Mouse (Mus musculus) inflammation-experienced regulatory T-cells, adult 16 weeks (primary cell): ENCODE data around the gene Cnnm3. TPM values are rescaled to one million over a fixed set of nuclear protein-coding genes. Genes with fewer than 3 reads are reported as not detected.

Source experiments
- polyA plus RNA-seq: library from polyadenylated mRNA; unstranded; fragments of 100-300 nt; shearing (Covaris generic); gene quantifications from one replicate; pipeline ENCODE4 v1.2.1, GENCODE M21; 2017

Cnnm3 gene
- 3.3 TPM for polyA plus RNA-seq

DNA sequence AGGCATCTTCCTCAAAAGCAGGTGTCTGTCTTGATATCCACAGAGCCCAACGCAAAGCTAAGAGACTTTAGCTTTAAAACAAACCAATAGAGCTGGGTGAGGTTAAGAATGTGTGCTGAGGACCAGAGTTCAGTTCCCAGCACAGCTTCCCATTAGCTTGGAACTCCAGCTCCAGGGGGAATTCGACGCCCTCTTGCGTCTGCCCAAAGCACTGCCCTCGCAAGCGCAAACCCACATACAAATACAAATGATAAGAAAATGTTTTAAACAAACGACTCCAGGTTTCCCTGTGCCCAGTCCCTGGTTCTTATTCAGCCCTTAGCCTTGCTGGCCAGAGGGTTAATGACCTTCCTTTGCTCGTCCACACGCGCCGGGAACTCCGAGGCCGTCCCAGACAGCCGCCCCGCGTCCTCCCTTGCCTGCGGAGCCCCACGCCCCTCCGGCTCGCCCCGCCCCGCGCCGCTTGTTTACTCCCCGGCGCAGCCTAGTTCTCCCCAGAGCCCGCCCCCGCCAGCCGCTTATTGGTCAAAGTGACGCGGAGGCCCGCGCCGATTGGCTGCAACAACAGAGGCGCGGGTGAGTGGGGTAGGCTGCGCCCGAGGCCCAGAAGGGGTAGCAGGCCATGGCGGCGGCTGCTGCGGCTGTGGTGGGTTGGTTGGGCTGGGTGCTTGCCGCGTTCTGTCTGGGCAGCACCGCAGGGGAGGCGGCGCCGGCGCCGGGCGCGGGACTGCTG, at the start of gene Cnnm3:
Gene Cnnm3 (plus strand): TSS at position 579 of the 733 bp plus-strand sequence.

GRCm38 (mm10) chr1:36471181-36472105, 40.2 kb upstream of the Cnnm3 start, which contains the start of gene Cnnm4:
Cnnm4 (plus strand) TSS chr1:36471620.

GRCm38 (mm10) chr1:36536783-36537182, 25.1 kb downstream of the Cnnm3 start, which contains the start of gene Ankrd23:
Ankrd23 (minus strand) TSS chr1:36536883.

GRCm38 (mm10) chr1:36539186-36539585, 27.5 kb downstream of the Cnnm3 start, which contains the start of gene Gm42417:
Gm42417 (minus strand) TSS chr1:36539429.

GRCm38 (mm10) chr1:36546888-36547471, 35.3 kb downstream of the Cnnm3 start, which contains the start of gene Ankrd39:
Ankrd39 (minus strand) TSS chr1:36547445.

GRCm38 (mm10) chr1:36558031-36558993, 46.6 kb downstream of the Cnnm3 start, which contains the start of gene Sema4c:
Sema4c (minus strand) TSS chr1:36558349.

Other genes starting within 250 kb of the Cnnm3 start
- 144 TPM for gene Neurl3, start 237.2 kb upstream of the Cnnm3 start, polyA plus RNA-seq
- 158 TPM for gene Arid5a, start 204.1 kb upstream of the Cnnm3 start, polyA plus RNA-seq
- 71.1 TPM for gene Kansl3, start 142.7 kb upstream of the Cnnm3 start, polyA plus RNA-seq
- 1.5 TPM for gene Fer1l5, start 139.6 kb upstream of the Cnnm3 start, polyA plus RNA-seq
- 36.5 TPM for gene Lman2l, start 66.6 kb upstream of the Cnnm3 start, polyA plus RNA-seq
- 2.2 TPM for gene Cnnm4, start 40.2 kb upstream of the Cnnm3 start, polyA plus RNA-seq
- gene Ankrd23, start 25.0 kb downstream of the Cnnm3 start, polyA plus RNA-seq: 28.9 TPM
- gene Gm42417, start 27.6 kb downstream of the Cnnm3 start, polyA plus RNA-seq: not detected
- 46.5 TPM for gene Ankrd39, start 35.6 kb downstream of the Cnnm3 start, polyA plus RNA-seq
- gene Sema4c, start 46.5 kb downstream of the Cnnm3 start, polyA plus RNA-seq: 1.00 TPM
- gene Fam178b, start 171.3 kb downstream of the Cnnm3 start, polyA plus RNA-seq: not detected
- 475 TPM for gene Cox5b, start 179.6 kb downstream of the Cnnm3 start, polyA plus RNA-seq
- not detected for gene 4933424G06Rik, start 198.3 kb downstream of the Cnnm3 start, polyA plus RNA-seq
- 70.5 TPM for gene Actr1b, start 202.6 kb downstream of the Cnnm3 start, polyA plus RNA-seq
- 230 TPM for gene Zap70, start 249.9 kb downstream of the Cnnm3 start, polyA plus RNA-seq